Mouse (Mus musculus): ENCODE data around the gene Pard3. TPM values are rescaled to one million over a fixed set of nuclear protein-coding genes. Genes with fewer than 3 reads are reported as not detected.

Pard3 gene
- polyA plus RNA-seq, 1 experiment from 2014 or later = 35.0 TPM

DNA sequence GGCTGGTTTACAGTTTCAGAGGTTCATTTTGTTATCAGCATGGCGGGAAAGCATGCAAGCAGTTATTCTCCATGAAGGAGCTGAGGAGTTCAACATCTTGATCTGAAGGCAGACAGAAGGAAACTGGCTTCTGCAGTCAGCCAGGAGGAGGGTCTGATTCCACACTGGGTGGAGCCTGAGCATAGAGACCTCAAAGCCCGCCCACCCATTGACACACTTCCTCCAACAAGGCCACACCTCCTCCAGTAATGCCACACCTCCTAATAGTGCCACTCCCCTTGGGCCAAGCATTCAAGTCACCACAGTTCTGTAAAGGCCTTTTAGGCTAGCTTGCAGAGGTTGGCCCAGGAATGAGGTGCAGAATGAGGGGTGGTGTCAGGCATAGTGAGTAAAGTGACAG is 478.5 kb downstream of the Pard3 start:
- Histone ChIP-seq H3K4me1 (peaks cover 13% of the 10 kb centered on the region), H3K4me3 (no peak overlapping the region), H3K27ac (no peak overlapping the region), H3K9ac (no peak overlapping the region), H3K4me2 (replicated peaks) (no peak overlapping the region), H3K27me3 (no peaks in the 10 kb centered on the region), H3K36me3 (no peaks in the 10 kb centered on the region), H3K9me3 (no peaks in the 10 kb centered on the region)
- WGBS = 91% methylated on average over 2 of the region's 2 CpGs
- ATAC-seq (ENCODE audit: low FRiP score, low read depth) = no peak

DNA sequence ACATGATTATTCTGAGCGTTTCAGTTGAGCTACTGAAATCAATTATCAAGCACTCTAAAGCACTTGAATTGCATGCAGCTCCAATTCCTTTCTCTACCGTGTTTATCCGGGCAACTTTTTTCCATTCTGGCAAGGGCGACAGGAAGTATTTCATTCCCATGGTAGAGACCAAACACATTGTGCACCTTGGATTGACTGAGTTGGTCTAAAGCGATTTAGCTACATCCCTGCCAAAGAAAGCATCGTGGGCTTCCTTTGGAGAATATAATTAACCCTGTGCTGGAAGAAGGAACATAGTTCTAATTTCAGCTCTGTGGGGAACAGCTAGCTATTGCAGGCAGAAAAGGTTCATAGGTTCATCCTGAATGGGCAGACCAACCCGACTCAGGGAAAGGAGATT is 480.0 kb downstream of the Pard3 start:
- Histone ChIP-seq H3K4me3 (no peak overlapping the region), H3K27ac (no peak overlapping the region), H3K9me3 (no peaks in the 10 kb centered on the region), H3K4me1 (peaks cover 13% of the 10 kb centered on the region), H3K36me3 (no peaks in the 10 kb centered on the region), H3K4me2 (replicated peaks) (no peak overlapping the region), H3K9ac (no peak overlapping the region), H3K27me3 (no peaks in the 10 kb centered on the region)
- 63% methylated on average over 7 of the region's 7 CpGs for WGBS
- no peak for ATAC-seq (ENCODE audit: low FRiP score, low read depth)

DNA sequence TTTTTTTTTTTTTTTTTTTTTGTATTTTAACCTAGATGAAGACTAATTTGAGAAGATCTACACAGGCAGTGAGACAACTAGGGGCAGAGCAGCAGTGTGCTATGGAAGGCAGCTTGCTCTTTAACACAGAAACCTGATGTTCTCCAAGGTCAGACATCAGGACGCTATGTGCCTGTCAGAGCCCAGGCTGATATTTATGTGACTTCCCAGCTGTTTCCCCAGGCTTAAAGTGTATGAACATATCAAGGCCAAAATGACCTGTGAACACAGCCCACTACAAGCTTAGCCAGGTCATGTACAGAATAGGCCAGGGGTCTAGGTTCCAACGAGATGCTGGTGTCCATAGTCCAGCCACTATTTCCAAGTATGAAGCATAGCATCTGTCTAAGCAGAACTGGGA is 482.5 kb downstream of the Pard3 start:
- Histone ChIP-seq H3K27me3 (no peaks in the 10 kb centered on the region), H3K27ac (no peak overlapping the region), H3K4me2 (replicated peaks) (no peak overlapping the region), H3K36me3 (no peaks in the 10 kb centered on the region), H3K4me1 (peaks cover 23% of the 10 kb centered on the region), H3K9me3 (no peaks in the 10 kb centered on the region), H3K4me3 (no peak overlapping the region), H3K9ac (no peak overlapping the region)
- 88% methylated on average over 2 of the region's 2 CpGs for WGBS
- ATAC-seq (ENCODE audit: low FRiP score, low read depth) = no peak

- 82% methylated on average over 4 of the region's 4 CpGs for WGBS
- no peak overlapping the region for H3K27ac ChIP-seq
- H3K4me3 ChIP-seq = no peak overlapping the region
- H3K9ac ChIP-seq = no peak overlapping the region
- no peak overlapping the region for H3K4me2 ChIP-seq (replicated peaks)
- H3K4me1 ChIP-seq = peaks cover 38% of the 10 kb centered on the region
- no peaks in the 10 kb centered on the region for H3K36me3 ChIP-seq
- no peak for ATAC-seq (ENCODE audit: low FRiP score, low read depth)
- no peaks in the 10 kb centered on the region for H3K9me3 ChIP-seq
- peaks cover 5% of the 10 kb centered on the region; the same call in 1 of the 2 replicates for H3K27me3 ChIP-seq
These were observed 487.2 kb downstream of the Pard3 start for GRCm38 (mm10) chr8:127550928-127551327.

DNA sequence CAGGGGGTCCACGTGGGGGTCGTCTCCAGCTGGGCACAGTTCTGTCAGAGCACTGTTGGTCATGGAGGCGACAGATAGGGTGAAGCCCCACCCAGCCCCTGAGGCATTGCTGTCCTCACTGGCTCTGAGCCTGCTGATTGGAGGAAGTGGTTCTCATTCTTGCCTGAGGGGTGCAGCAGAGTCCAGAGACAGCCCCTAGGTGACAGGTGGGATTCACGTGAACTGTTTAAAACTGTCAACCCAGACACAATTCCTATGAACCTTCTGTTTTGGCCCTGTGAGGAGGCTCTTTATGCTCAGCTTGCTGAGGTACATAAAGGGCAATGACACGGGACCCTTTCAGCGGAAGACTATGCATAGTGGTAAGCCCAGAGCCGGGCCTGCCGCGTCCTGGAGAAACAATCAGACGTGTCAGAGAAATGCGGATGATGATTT is 488.5 kb downstream of the Pard3 start:
- no peaks in the 10 kb centered on the region for H3K9me3 ChIP-seq
- peak; percentile 51; the same call in 1 of the 2 replicates for ATAC-seq (ENCODE audit: low FRiP score, low read depth)
- H3K4me1 ChIP-seq = peaks cover 38% of the 10 kb centered on the region
- H3K27ac ChIP-seq = no peak overlapping the region
- H3K9ac ChIP-seq = no peak overlapping the region
- peak overlapping the region; percentile 47 for H3K4me2 ChIP-seq (replicated peaks)
- WGBS = 24% methylated on average over 11 of the region's 11 CpGs
- H3K27me3 ChIP-seq = peaks cover 5% of the 10 kb centered on the region; the same call in 1 of the 2 replicates
- no peaks in the 10 kb centered on the region for H3K36me3 ChIP-seq
- no peak overlapping the region for H3K4me3 ChIP-seq

GRCm38 (mm10) chr8:127552836-127553235 is 489.1 kb downstream of the Pard3 start:
- Histone ChIP-seq H3K9ac (no peak overlapping the region), H3K27ac (no peak overlapping the region), H3K4me3 (no peak overlapping the region), H3K4me2 (replicated peaks) (peak overlapping the region; percentile 47), H3K27me3 (peaks cover 5% of the 10 kb centered on the region; the same call in 1 of the 2 replicates), H3K4me1 (peaks cover 38% of the 10 kb centered on the region), H3K9me3 (no peaks in the 10 kb centered on the region), H3K36me3 (no peaks in the 10 kb centered on the region)
- ATAC-seq (ENCODE audit: low FRiP score, low read depth) = no peak
- WGBS = 15% methylated on average over 13 of the region's 13 CpGs

GRCm38 (mm10) chr8:127553582-127553981 is 489.9 kb downstream of the Pard3 start:
- 30% methylated on average over 5 of the region's 5 CpGs for WGBS
- peaks cover 5% of the 10 kb centered on the region; the same call in 1 of the 2 replicates for H3K27me3 ChIP-seq
- 0 out of 2 replicates have a peak, but pooled peaks have one; percentile 30 for ATAC-seq (ENCODE audit: low FRiP score, low read depth)
- H3K9me3 ChIP-seq = no peaks in the 10 kb centered on the region
- H3K27ac ChIP-seq = no peak overlapping the region
- peaks cover 38% of the 10 kb centered on the region for H3K4me1 ChIP-seq
- no peak overlapping the region for H3K4me3 ChIP-seq
- H3K36me3 ChIP-seq = no peaks in the 10 kb centered on the region
- peak overlapping the region; percentile 34 for H3K4me2 ChIP-seq (replicated peaks)
- no peak overlapping the region for H3K9ac ChIP-seq

GRCm38 (mm10) chr8:127555795-127556194 is 492.1 kb downstream of the Pard3 start:
- H3K4me2 ChIP-seq (replicated peaks) = no peak overlapping the region
- no peaks in the 10 kb centered on the region for H3K36me3 ChIP-seq
- H3K27ac ChIP-seq = no peak overlapping the region
- peaks cover 5% of the 10 kb centered on the region; the same call in 1 of the 2 replicates for H3K27me3 ChIP-seq
- no peak for ATAC-seq (ENCODE audit: low FRiP score, low read depth)
- H3K4me3 ChIP-seq = no peak overlapping the region
- H3K4me1 ChIP-seq = peaks cover 35% of the 10 kb centered on the region
- H3K9me3 ChIP-seq = no peaks in the 10 kb centered on the region
- WGBS = 52% methylated on average over 2 of the region's 2 CpGs
- H3K9ac ChIP-seq = no peak overlapping the region

- Histone ChIP-seq H3K4me3 (no peak overlapping the region), H3K9ac (no peak overlapping the region), H3K9me3 (no peaks in the 10 kb centered on the region), H3K4me1 (peaks cover 26% of the 10 kb centered on the region), H3K36me3 (0 out of 2 replicates have a peak, but pooled peaks cover 4% of the 10 kb centered on the region), H3K27me3 (peaks cover 5% of the 10 kb centered on the region; the same call in 1 of the 2 replicates), H3K27ac (no peak overlapping the region), H3K4me2 (replicated peaks) (no peak overlapping the region)
- ATAC-seq (ENCODE audit: low FRiP score, low read depth) = no peak
- 21% methylated on average over 11 of the region's 11 CpGs for whole genome bisulfite sequencing
These were observed 493.3 kb downstream of the Pard3 start for GRCm38 (mm10) chr8:127556964-127557363.

DNA sequence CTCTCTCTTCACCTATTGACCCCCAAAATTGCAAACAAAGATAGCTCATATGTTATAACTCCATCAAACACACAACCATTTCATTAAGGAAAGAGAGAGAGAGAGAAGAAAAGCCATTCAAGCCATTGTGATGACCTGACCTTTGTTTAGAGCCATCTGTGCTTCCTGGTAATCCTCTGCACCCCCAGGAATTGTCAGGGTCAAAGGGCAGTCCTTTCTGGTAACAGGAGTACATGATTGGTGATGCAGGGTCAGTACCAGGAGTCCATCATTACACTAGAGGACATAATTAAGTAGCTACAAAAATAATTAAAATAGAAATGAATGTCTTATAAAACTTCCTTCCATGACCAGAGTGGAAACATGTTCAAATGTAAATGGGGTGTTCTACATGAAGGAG is 493.9 kb downstream of the Pard3 start:
- Histone ChIP-seq H3K4me2 (replicated peaks) (no peak overlapping the region), H3K9ac (no peak overlapping the region), H3K4me3 (no peak overlapping the region), H3K4me1 (peaks cover 20% of the 10 kb centered on the region), H3K27me3 (peaks cover 5% of the 10 kb centered on the region; the same call in 1 of the 2 replicates), H3K27ac (no peak overlapping the region), H3K36me3 (peaks cover 9% of the 10 kb centered on the region; the same call in 1 of the 2 replicates), H3K9me3 (no peaks in the 10 kb centered on the region)
- no peak for ATAC-seq (ENCODE audit: low FRiP score, low read depth)

GRCm38 (mm10) chr8:127563634-127564033 is 499.9 kb downstream of the Pard3 start:
- Histone ChIP-seq H3K4me2 (replicated peaks) (no peak overlapping the region), H3K36me3 (peaks cover 9% of the 10 kb centered on the region; the same call in 1 of the 2 replicates), H3K9ac (no peak overlapping the region), H3K4me1 (peaks cover 5% of the 10 kb centered on the region; the same call in 1 of the 2 replicates), H3K27me3 (no peaks in the 10 kb centered on the region), H3K27ac (no peak overlapping the region), H3K9me3 (no peaks in the 10 kb centered on the region), H3K4me3 (no peak overlapping the region)
- ATAC-seq (ENCODE audit: low FRiP score, low read depth) = no peak
- WGBS = 95% methylated on average over 5 of the region's 5 CpGs

GRCm38 (mm10) chr8:127564426-127564825 is 500.7 kb downstream of the Pard3 start:
- H3K9me3 ChIP-seq = no peaks in the 10 kb centered on the region
- H3K36me3 ChIP-seq = peaks cover 9% of the 10 kb centered on the region; the same call in 1 of the 2 replicates
- no peak overlapping the region for H3K4me3 ChIP-seq
- H3K9ac ChIP-seq = no peak overlapping the region
- H3K27ac ChIP-seq = no peak overlapping the region
- WGBS = 67% methylated on average over 4 of the region's 4 CpGs
- no peak for ATAC-seq (ENCODE audit: low FRiP score, low read depth)
- H3K4me2 ChIP-seq (replicated peaks) = no peak overlapping the region
- no peaks in the 10 kb centered on the region for H3K27me3 ChIP-seq
- H3K4me1 ChIP-seq = peaks cover 10% of the 10 kb centered on the region

GRCm38 (mm10) chr8:127569212-127569611 is 505.5 kb downstream of the Pard3 start:
- Histone ChIP-seq H3K4me2 (replicated peaks) (no peak overlapping the region), H3K9ac (no peak overlapping the region), H3K27me3 (no peaks in the 10 kb centered on the region), H3K4me3 (no peak overlapping the region), H3K27ac (no peak overlapping the region), H3K36me3 (no peaks in the 10 kb centered on the region), H3K4me1 (peaks cover 21% of the 10 kb centered on the region), H3K9me3 (no peaks in the 10 kb centered on the region)
- no peak for ATAC-seq (ENCODE audit: low FRiP score, low read depth)
- 86% methylated on average over 5 of the region's 5 CpGs for WGBS
